Mouse (Mus musculus) hindbrain, embryonic 14.5 days (tissue): ENCODE data around the gene Pde4d. TPM values are rescaled to one million over a fixed set of nuclear protein-coding genes. Genes with fewer than 3 reads are reported as not detected.

ENCODE experiments used
- ATAC-seq: fragments of 200-750 bp; cut with Nextera tagmentation; 2 replicates; pipeline ENCODE4 v1.8.0; 2017; ENCODE audit warnings: moderate number of reproducible peaks, mild to moderate bottlenecking, moderate TSS enrichment, moderate library complexity; ENCODE audit not compliant: low FRiP score
- DNase-seq: peaks from one replicate; pipeline ENCODE4 v3.0.0-alpha.2; 2015; ENCODE audit warnings: low spot score
- H3K27ac ChIP-seq: fragments of 300-500 bp; sonication (generic); 2 replicates; pipeline ENCODE4 v1.5.1; 2014; ENCODE audit warnings: mild to moderate bottlenecking, moderate library complexity
- H3K27me3 ChIP-seq: fragments of 300-500 bp; sonication (generic); 2 replicates; pipeline ENCODE4 v1.6.1; 2014; ENCODE audit warnings: mild to moderate bottlenecking, low read length, mixed read lengths; ENCODE audit not compliant: control insufficient read depth, insufficient read depth
- H3K36me3 ChIP-seq: fragments of 300-500 bp; sonication (generic); replicated peaks from 2 replicates; pipeline ENCODE4 v1.6.1; 2014; ENCODE audit not compliant: control insufficient read depth, insufficient read depth
- H3K4me1 ChIP-seq: fragments of 300-500 bp; sonication (generic); replicated peaks from 2 replicates; pipeline ENCODE4 v1.6.1; 2014; ENCODE audit warnings: antibody characterized with exemption, low read length, mixed read lengths; ENCODE audit not compliant: control insufficient read depth, insufficient read depth
- H3K4me2 ChIP-seq: fragments of 300-500 bp; sonication (generic); replicated peaks from 2 replicates; pipeline ENCODE4 v1.6.1; 2014; ENCODE audit warnings: mild to moderate bottlenecking, moderate library complexity
- H3K4me3 ChIP-seq: fragments of 300-500 bp; sonication (generic); replicated peaks from 2 replicates; pipeline ENCODE4 v1.5.1; 2014; ENCODE audit warnings: mild to moderate bottlenecking, low read length
- H3K9ac ChIP-seq: fragments of 300-500 bp; sonication (generic); 2 replicates; pipeline ENCODE4 v1.6.1; 2014
- H3K9me3 ChIP-seq: fragments of 300-500 bp; sonication (generic); 2 replicates; pipeline ENCODE4 v1.6.1; 2016; ENCODE audit warnings: low read length; ENCODE audit not compliant: control insufficient read depth
- WGBS: fragments of 180-500 bp; shearing (Covaris S2); extraction: QIAGEN DNeasy Blood & Tissue Kit; methylation state at CpG from one replicate; pipeline ENCODE4 v1.1.7; 2014; 5-methylcytosine and 5-hydroxymethylcytosine counted together
- polyA plus RNA-seq: library from polyadenylated mRNA; unstranded; fragments of >200 nt; fragmentation: Nextera tagmentation; extraction: Ambion mirVana; gene quantifications from 2 replicates; pipeline ENCODE4 v1.2.1, GENCODE M21; 2014

The Pde4d gene
- polyA plus RNA-seq, 1 experiment from 2014 or later, result 23.2 TPM

DNA sequence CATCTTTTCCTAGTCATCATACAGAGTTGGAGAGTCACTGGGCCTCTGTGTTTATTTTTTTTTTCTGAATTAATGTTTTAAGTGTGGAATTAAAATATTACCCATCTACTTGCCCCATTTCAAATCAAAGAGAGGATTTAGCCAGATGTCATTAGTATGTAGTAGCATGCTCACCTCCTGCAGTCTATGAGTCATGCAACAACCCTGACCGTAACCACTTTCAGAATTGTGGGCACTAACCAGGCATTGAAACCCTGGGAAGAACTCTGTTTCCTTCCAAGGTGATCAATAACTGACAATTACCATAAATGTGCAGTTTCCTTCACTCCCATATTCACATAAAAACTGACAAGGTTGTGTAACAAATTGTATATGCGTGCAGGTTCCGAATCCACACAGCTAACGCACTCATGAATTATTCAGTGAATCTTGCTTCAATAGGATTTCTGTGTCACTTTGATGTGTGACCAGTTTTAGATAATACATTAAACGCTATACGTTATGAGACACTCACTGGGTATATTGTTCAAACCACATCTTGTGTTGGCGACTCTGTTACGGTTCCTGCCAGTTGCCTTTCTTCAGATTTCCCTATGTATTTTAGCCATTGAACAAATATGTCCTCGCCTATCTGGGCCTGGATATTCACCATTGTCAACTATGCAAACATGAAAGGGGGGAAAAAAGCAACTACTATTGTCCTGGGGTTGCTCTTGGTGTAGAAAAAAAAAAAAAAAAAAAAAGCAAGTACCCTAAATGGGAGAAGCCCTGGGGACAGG, 719.0 kb downstream of the Pde4d start:
- Histone ChIP-seq H3K36me3 (no peaks in the 10 kb centered on the region), H3K4me2 (no peak overlapping the region), H3K27ac (no peak overlapping the region), H3K9me3 (peaks cover 7% of the 10 kb centered on the region; the same call in 1 of the 2 replicates), H3K9ac (no peak overlapping the region), H3K4me3 (no peak overlapping the region), H3K27me3 (no peaks in the 10 kb centered on the region), H3K4me1 (0 out of 2 replicates have a peak, but pooled peaks cover 3% of the 10 kb centered on the region)
- DNase-seq (peak; percentile 30), ATAC-seq (peak; percentile 27; the same call in 1 of the 2 replicates)
- 21% methylated on average over 9 of the region's 9 CpGs for WGBS

DNA sequence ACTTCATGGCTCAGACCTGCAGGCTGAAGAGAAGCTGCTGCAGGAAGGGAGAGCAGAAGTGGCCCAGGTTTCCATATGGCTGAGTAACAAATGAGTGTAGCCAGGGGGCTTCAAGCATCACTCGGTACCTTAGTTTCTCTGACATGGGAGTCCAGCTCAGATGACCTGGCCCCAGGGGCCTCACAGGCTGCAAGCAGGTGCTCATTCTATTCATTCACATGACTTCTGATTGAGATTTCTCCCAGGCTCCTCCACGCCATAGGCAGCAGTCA, 719.5 kb downstream of the Pde4d start:
- no peaks in the 10 kb centered on the region for H3K36me3 ChIP-seq
- H3K4me3 ChIP-seq, result no peak overlapping the region
- H3K4me2 ChIP-seq, result no peak overlapping the region
- 45% methylated on average over 2 of the region's 2 CpGs for WGBS
- peaks cover 7% of the 10 kb centered on the region; the same call in 1 of the 2 replicates for H3K9me3 ChIP-seq
- DNase-seq, result no peak
- ATAC-seq, result no peak
- H3K9ac ChIP-seq, result no peak overlapping the region
- H3K4me1 ChIP-seq, result 0 out of 2 replicates have a peak, but pooled peaks cover 3% of the 10 kb centered on the region
- no peak overlapping the region for H3K27ac ChIP-seq
- no peaks in the 10 kb centered on the region for H3K27me3 ChIP-seq

DNA sequence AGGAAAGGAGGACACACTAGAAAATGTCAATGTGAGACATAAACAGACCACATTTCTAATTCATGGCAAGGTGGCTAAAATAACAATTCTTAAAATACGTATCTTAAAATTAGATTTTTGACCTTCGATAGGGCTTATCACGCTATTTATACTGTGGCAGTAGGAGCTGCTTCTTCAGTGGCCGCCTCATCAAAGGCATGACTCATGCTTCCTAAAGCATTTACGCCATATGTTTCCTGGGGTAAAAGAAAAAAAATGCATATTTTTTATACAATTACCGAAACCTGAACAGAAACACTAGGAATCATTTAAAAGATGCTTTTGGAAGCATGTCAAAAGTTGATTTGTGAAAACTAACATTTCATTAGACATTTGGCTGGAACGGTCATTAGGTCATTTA, 721.9 kb downstream of the Pde4d start:
- no peaks in the 10 kb centered on the region for H3K9me3 ChIP-seq

DNA sequence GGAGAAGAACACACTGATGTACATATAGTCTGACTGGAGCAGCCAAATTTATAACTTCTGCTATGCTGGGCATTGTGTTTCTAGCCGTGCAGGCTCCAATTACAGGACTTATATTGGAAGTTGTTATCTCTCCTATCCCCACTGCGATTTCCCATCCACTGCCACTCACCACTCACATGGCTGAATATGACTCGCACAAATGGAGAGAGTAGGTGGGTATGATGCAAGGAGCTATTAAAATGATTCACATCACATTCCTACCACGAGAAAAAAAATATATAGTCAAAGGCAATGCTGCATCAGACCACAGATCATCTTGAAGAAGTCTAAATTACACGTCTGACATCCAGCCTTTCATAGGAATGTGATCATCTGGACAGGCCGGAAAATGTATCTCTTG, 725.5 kb downstream of the Pde4d start:
- DNase-seq, result no peak
- 87% methylated on average over 6 of the region's 6 CpGs for WGBS
- ATAC-seq, result no peak

More for the DNA sequence above, 721.9 kb downstream of the Pde4d start:
- no peak for DNase-seq
- Histone ChIP-seq H3K9ac (no peak overlapping the region), H3K4me3 (no peak overlapping the region), H3K36me3 (no peaks in the 10 kb centered on the region), H3K4me2 (no peak overlapping the region), H3K4me1 (0 out of 2 replicates have a peak, but pooled peaks cover 3% of the 10 kb centered on the region), H3K27me3 (no peaks in the 10 kb centered on the region), H3K27ac (no peak overlapping the region)
- WGBS, result 85% methylated on average over 7 of the region's 7 CpGs
- ATAC-seq, result no peak

DNA sequence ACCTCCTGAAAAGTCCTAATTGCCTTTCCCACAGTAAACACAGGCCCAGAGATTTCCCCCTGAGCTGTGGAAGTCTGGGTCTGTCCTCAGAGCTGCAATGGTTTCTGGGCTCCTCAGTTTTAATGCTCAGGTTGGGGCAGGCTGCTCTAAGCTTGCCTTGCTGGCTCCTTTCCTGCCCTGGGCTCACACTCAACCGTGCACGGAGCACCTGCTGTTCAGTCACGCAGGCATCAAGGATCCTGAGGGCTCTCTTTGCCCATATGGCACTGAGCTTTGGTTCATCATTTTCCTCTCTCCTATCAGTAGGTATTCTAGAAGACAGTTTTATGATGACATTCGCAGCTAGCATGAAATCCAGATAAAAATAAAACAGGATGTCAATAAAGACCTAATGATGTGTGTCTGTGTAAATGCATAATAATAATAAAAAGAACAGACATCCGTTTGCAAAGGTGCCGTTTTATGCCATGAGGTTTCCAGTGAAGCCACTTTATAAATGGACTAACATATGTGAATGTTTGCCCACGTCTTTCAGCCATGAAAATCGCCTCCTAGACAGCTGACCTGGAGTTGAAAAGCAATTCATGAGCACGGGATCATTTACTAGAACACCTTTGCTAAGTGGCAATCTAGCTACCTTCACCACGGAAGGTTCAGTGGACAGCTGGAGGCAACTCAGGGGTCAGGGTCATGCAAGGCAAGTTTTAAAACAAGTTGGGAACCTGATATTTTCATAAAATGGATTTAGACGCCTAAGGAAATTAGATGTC, 726.3 kb downstream of the Pde4d start:
- Histone ChIP-seq H3K9me3 (no peaks in the 10 kb centered on the region), H3K27me3 (no peaks in the 10 kb centered on the region), H3K36me3 (no peaks in the 10 kb centered on the region), H3K4me2 (no peak overlapping the region), H3K27ac (no peak overlapping the region), H3K9ac (no peak overlapping the region), H3K4me3 (no peak overlapping the region), H3K4me1 (no peaks in the 10 kb centered on the region)
- no peak for DNase-seq
- WGBS, result 75% methylated on average over 11 of the region's 11 CpGs
- no peak for ATAC-seq

More for the DNA sequence above, 725.5 kb downstream of the Pde4d start:
- Histone ChIP-seq H3K4me2 (no peak overlapping the region), H3K27ac (no peak overlapping the region), H3K4me3 (no peak overlapping the region), H3K36me3 (no peaks in the 10 kb centered on the region), H3K27me3 (no peaks in the 10 kb centered on the region), H3K9me3 (no peaks in the 10 kb centered on the region), H3K4me1 (no peaks in the 10 kb centered on the region), H3K9ac (no peak overlapping the region)

DNA sequence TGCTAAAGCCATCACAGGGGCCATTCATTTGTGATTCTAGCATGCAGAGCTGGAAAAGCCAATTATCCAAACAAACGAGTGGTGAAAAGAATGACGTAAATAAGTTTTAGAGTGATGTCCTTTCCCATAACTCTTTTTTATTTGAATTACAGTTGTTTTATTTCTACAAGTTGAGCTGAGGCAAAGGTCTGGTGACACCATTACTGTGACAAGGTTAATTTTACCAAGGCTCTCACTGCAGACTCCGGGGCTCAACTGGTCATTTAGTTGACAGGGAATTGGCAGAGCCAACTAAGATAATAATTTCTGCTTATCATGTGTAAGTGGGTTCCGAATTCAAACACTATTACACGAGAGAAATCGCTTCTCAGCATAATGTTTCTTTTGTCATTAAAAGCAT, 731.6 kb downstream of the Pde4d start:
- 75% methylated on average over 6 of the region's 6 CpGs for whole genome bisulfite sequencing
- ATAC-seq, result no peak
- DNase-seq, result no peak

DNA sequence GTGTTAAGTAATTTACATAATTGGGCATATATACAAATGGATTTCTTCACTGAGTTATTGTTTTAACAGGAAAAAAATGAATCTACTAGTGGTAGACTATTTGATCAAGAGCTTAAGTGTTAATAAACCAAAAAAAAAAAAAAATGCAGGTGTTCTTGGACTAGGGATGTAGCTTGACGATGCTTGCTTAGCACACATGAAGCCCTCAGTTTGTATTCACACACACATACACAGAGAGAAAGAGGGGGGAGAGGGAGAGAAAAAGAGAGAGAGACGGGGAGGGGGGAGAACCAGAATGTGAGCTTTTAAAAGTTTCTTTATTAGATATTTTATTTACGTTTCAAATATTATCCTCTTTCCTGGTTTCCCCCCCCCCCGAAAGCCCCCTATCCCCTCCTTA, 740.9 kb downstream of the Pde4d start:
- no peaks in the 10 kb centered on the region for H3K4me1 ChIP-seq
- H3K9me3 ChIP-seq, result no peaks in the 10 kb centered on the region
- H3K36me3 ChIP-seq, result no peaks in the 10 kb centered on the region
- H3K27me3 ChIP-seq, result no peaks in the 10 kb centered on the region
- ATAC-seq (no peak), DNase-seq (no peak)
- H3K4me2 ChIP-seq, result no peak overlapping the region
- H3K27ac ChIP-seq, result no peak overlapping the region
- 84% methylated on average over 4 of the region's 4 CpGs for WGBS
- no peak overlapping the region for H3K9ac ChIP-seq
- H3K4me3 ChIP-seq, result no peak overlapping the region

More for the DNA sequence above, 731.6 kb downstream of the Pde4d start:
- no peak overlapping the region for H3K27ac ChIP-seq
- H3K36me3 ChIP-seq, result no peaks in the 10 kb centered on the region
- no peak overlapping the region for H3K4me2 ChIP-seq
- no peak overlapping the region for H3K4me3 ChIP-seq
- H3K9ac ChIP-seq, result no peak overlapping the region
- H3K9me3 ChIP-seq, result no peaks in the 10 kb centered on the region
- H3K27me3 ChIP-seq, result no peaks in the 10 kb centered on the region
- no peaks in the 10 kb centered on the region for H3K4me1 ChIP-seq

DNA sequence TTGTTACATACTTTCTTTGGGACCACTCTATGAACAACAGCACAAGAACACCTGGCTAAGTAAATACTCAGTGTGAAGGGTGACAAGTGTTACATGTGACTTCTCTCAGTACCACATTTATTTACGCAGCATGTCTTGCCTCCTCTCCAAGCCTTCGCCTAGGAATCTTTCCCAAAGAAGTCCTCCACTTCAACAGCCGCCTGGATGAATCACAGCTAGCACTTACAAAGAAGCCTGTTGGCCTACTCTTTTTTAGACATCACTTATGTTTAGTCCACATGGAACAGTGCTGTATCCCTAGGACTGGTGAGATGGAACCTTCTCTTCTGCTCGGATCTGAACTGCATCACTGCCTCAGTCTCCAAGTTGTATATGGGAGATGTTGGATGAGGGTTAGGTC, 741.4 kb downstream of the Pde4d start:
- Histone ChIP-seq H3K9ac (no peak overlapping the region), H3K36me3 (no peaks in the 10 kb centered on the region), H3K9me3 (no peaks in the 10 kb centered on the region), H3K4me3 (no peak overlapping the region), H3K4me2 (no peak overlapping the region), H3K27me3 (no peaks in the 10 kb centered on the region), H3K4me1 (no peaks in the 10 kb centered on the region), H3K27ac (no peak overlapping the region)
- DNase-seq (no peak), ATAC-seq (no peak)
- WGBS, result 90% methylated on average over 4 of the region's 4 CpGs

DNA sequence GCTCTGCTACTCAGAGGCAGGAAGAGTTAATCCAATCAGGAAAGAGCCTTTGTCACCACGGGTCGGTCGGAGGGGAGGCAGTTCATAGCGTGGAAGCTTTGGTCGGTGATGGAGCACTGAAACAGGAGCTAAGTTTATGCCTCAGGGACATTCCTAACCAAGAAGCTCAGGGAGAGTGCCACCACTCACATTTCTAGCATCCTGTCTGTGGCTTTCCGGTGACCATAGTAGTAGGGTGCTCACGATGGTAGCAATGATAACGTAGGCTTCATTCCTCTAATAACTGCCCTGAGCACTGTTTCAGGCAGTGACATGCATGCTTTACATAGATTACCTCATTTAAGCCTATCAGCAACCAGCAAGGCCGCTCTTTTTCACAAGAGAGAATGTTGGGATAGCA, 755.8 kb downstream of the Pde4d start:
- WGBS, result 62% methylated on average over 9 of the region's 9 CpGs
- H3K9ac ChIP-seq, result no peak overlapping the region
- H3K4me2 ChIP-seq, result no peak overlapping the region
- H3K27me3 ChIP-seq, result no peaks in the 10 kb centered on the region
- ATAC-seq, result no peak
- H3K36me3 ChIP-seq, result no peaks in the 10 kb centered on the region
- DNase-seq, result no peak
- H3K27ac ChIP-seq, result no peak overlapping the region
- H3K4me3 ChIP-seq, result no peak overlapping the region
- H3K9me3 ChIP-seq, result no peaks in the 10 kb centered on the region
- H3K4me1 ChIP-seq, result no peaks in the 10 kb centered on the region
